Mouse (Mus musculus) testis, adult 2 months (tissue): ENCODE measurements around the gene Abhd2. TPM values are rescaled to one million over a fixed set of nuclear protein-coding genes. Genes with fewer than 3 reads are reported as not detected.

Source experiments
- H3K27ac ChIP-seq: fragments of 200-500 bp; 2 replicates; pipeline ENCODE4 v1.5.1; 2012; ENCODE audit warnings: low read depth, low read length; ENCODE audit not compliant: control insufficient read depth, insufficient read depth
- H3K27me3 ChIP-seq: fragments of 200-500 bp; 2 replicates; pipeline ENCODE4 v1.6.1; 2012; ENCODE audit warnings: mild to moderate bottlenecking, low read length, moderate library complexity; ENCODE audit not compliant: control insufficient read depth, insufficient read depth
- H3K36me3 ChIP-seq: fragments of 200-500 bp; 2 replicates; pipeline ENCODE4 v1.6.1; 2012; ENCODE audit warnings: mild to moderate bottlenecking, low read length; ENCODE audit not compliant: control insufficient read depth, insufficient read depth
- H3K4me1 ChIP-seq: fragments of 200-500 bp; 2 replicates; pipeline ENCODE4 v1.6.1; 2012; ENCODE audit warnings: low read length; ENCODE audit not compliant: control insufficient read depth, insufficient read depth
- H3K4me3 ChIP-seq: fragments of 200-500 bp; 2 replicates; pipeline ENCODE4 v1.5.1; 2012; ENCODE audit warnings: low read depth, mild to moderate bottlenecking, low read length, moderate library complexity, mixed read lengths; ENCODE audit not compliant: control insufficient read depth
- CTCF ChIP-seq: fragments of 200-500 bp; IDR thresholded peaks from 2 replicates; pipeline ENCODE4 v1.5.1; 2012; ENCODE audit warnings: low read depth, mild to moderate bottlenecking, inconsistent platforms, low read length, moderate library complexity; ENCODE audit not compliant: control insufficient read depth, insufficient read depth, insufficient replicate concordance
- POLR2A ChIP-seq: fragments of 200-500 bp; IDR thresholded peaks from 2 replicates; pipeline ENCODE4 v1.6.1; 2012; ENCODE audit warnings: low read depth, mild to moderate bottlenecking, inconsistent platforms, low read length, moderate library complexity; ENCODE audit not compliant: control insufficient read depth
- polyA plus RNA-seq: library from polyadenylated mRNA; depleted of rRNA; stranded (reverse); fragments of >200 nt; gene quantifications from 2 replicates; pipeline ENCODE4 v1.2.3, GENCODE M21; 2012

The Abhd2 gene
- polyA plus RNA-seq, 1 experiment: 50.3 TPM

- no peak for TF ChIP-seq CTCF
- H3K4me3 ChIP-seq: no peak overlapping the region
- H3K27ac ChIP-seq: no peak overlapping the region
- peaks cover under 1% of the 10 kb centered on the region; the same call in 1 of the 2 replicates for H3K4me1 ChIP-seq
- H3K27me3 ChIP-seq: no peaks in the 10 kb centered on the region
- H3K36me3 ChIP-seq: no peaks in the 10 kb centered on the region
Observed at GRCm38 (mm10) chr7:79314517-79314916, 41.5 kb downstream of the Abhd2 start.

- H3K27ac ChIP-seq: no peak overlapping the region
- H3K36me3 ChIP-seq: no peaks in the 10 kb centered on the region
- H3K27me3 ChIP-seq: no peaks in the 10 kb centered on the region
- TF ChIP-seq POLR2A (no peak), CTCF (no peak)
- no peaks in the 10 kb centered on the region for H3K4me1 ChIP-seq
- H3K4me3 ChIP-seq: no peak overlapping the region
Observed at GRCm38 (mm10) chr7:79315149-79315548, 42.1 kb downstream of the Abhd2 start.

GRCm38 (mm10) chr7:79316069-79316695, 43.2 kb downstream of the Abhd2 start:
- TF ChIP-seq POLR2A (no peak), CTCF (no peak)
- H3K4me3 ChIP-seq: no peak overlapping the region
- no peaks in the 10 kb centered on the region for H3K4me1 ChIP-seq

GRCm38 (mm10) chr7:79317576-79317975, 44.6 kb downstream of the Abhd2 start:
- TF ChIP-seq POLR2A (no peak), CTCF (no peak)
- Histone ChIP-seq H3K27ac (no peak overlapping the region), H3K4me1 (no peaks in the 10 kb centered on the region)

More at GRCm38 (mm10) chr7:79316069-79316695, 43.2 kb downstream of the Abhd2 start:
- Histone ChIP-seq H3K27ac (no peak overlapping the region), H3K27me3 (no peaks in the 10 kb centered on the region), H3K36me3 (no peaks in the 10 kb centered on the region)

GRCm38 (mm10) chr7:79318110-79318801, 45.3 kb downstream of the Abhd2 start:
- TF ChIP-seq POLR2A (no peak), CTCF (no peak)
- no peaks in the 10 kb centered on the region for H3K36me3 ChIP-seq
- H3K4me1 ChIP-seq: no peaks in the 10 kb centered on the region
- H3K4me3 ChIP-seq: no peak overlapping the region
- H3K27ac ChIP-seq: no peak overlapping the region
- H3K27me3 ChIP-seq: no peaks in the 10 kb centered on the region

More at GRCm38 (mm10) chr7:79317576-79317975, 44.6 kb downstream of the Abhd2 start:
- Histone ChIP-seq H3K27me3 (no peaks in the 10 kb centered on the region), H3K36me3 (no peaks in the 10 kb centered on the region), H3K4me3 (no peak overlapping the region)

- Histone ChIP-seq H3K27ac (no peak overlapping the region), H3K36me3 (no peaks in the 10 kb centered on the region)
Observed at GRCm38 (mm10) chr7:79323855-79324254, 50.9 kb downstream of the Abhd2 start.

GRCm38 (mm10) chr7:79328769-79329168, 55.8 kb downstream of the Abhd2 start:
- Histone ChIP-seq H3K27me3 (no peaks in the 10 kb centered on the region), H3K27ac (no peak overlapping the region), H3K4me1 (no peaks in the 10 kb centered on the region), H3K4me3 (no peak overlapping the region), H3K36me3 (no peaks in the 10 kb centered on the region)
- TF ChIP-seq POLR2A: no peak
- no peak for TF ChIP-seq CTCF

More at GRCm38 (mm10) chr7:79323855-79324254, 50.9 kb downstream of the Abhd2 start:
- TF ChIP-seq POLR2A: no peak
- TF ChIP-seq CTCF: no peak
- Histone ChIP-seq H3K4me1 (no peaks in the 10 kb centered on the region), H3K4me3 (no peak overlapping the region), H3K27me3 (no peaks in the 10 kb centered on the region)
